Mouse (Mus musculus) erythroblast, embryonic 14.5 days (primary cell): ENCODE results near the gene Amt.

Experiments used
- GATA1 ChIP-seq: IDR thresholded peaks from 2 replicates; pipeline ENCODE4 v1.6.1; 2012; ENCODE audit warnings: low read length, inconsistent platforms, mixed read lengths
- TAL1 ChIP-seq: IDR thresholded peaks from 3 replicates; pipeline ENCODE4 v1.6.1; 2012; ENCODE audit warnings: low read length, inconsistent platforms, mixed read lengths

- TF ChIP-seq TAL1 (no peak), GATA1 (no peak)
Measured at GRCm38 (mm10) chr9:108338551-108338885, 41.9 kb downstream of the Amt start.
